Mouse (Mus musculus) testis, adult 2 months (tissue): ENCODE data around the gene Prdx1.

ENCODE experiments used
- CTCF ChIP-seq: fragments of 200-500 bp; IDR thresholded peaks from 2 replicates; pipeline ENCODE4 v1.5.1; 2012; ENCODE audit warnings: low read depth, mild to moderate bottlenecking, inconsistent platforms, low read length, moderate library complexity; ENCODE audit not compliant: control insufficient read depth, insufficient read depth, insufficient replicate concordance
- POLR2A ChIP-seq: fragments of 200-500 bp; IDR thresholded peaks from 2 replicates; pipeline ENCODE4 v1.6.1; 2012; ENCODE audit warnings: low read depth, mild to moderate bottlenecking, inconsistent platforms, low read length, moderate library complexity; ENCODE audit not compliant: control insufficient read depth

GRCm38 (mm10) chr4:116683957-116684356 lies 1.4 kb upstream of the Prdx1 start:
- TF ChIP-seq POLR2A (no peak), CTCF (no peak)
